Mouse (Mus musculus) lung, embryonic 15.5 days (tissue): ENCODE measurements around the gene Exd1. TPM values are rescaled to one million over a fixed set of nuclear protein-coding genes. Genes with fewer than 3 reads are reported as not detected.
"Not testable (repeated sequence)": the region's sequence is repeated elsewhere in the genome, so short reads cannot be mapped to it uniquely, and the experiment has no call there.

Experiments
- ATAC-seq: fragments of 200-750 bp; cut with Nextera tagmentation; 2 replicates; pipeline ENCODE4 v1.8.0; 2017; ENCODE audit warnings: moderate number of reproducible peaks, borderline replicate concordance; ENCODE audit not compliant: low FRiP score, low TSS enrichment; ENCODE audit errors: extremely low read depth
- H3K27ac ChIP-seq: fragments of 300-500 bp; sonication (generic); 2 replicates; pipeline ENCODE4 v1.5.1; 2015; ENCODE audit warnings: moderate library complexity, mild to moderate bottlenecking, inconsistent platforms
- H3K27me3 ChIP-seq: fragments of 300-500 bp; sonication (generic); 2 replicates; pipeline ENCODE4 v1.6.1; 2015; ENCODE audit warnings: inconsistent platforms
- H3K36me3 ChIP-seq: fragments of 300-500 bp; sonication (generic); 2 replicates; pipeline ENCODE4 v1.6.1; 2015; ENCODE audit warnings: inconsistent platforms
- H3K4me1 ChIP-seq: fragments of 300-500 bp; sonication (generic); 2 replicates; pipeline ENCODE4 v1.6.1; 2015; ENCODE audit warnings: inconsistent platforms
- H3K4me2 ChIP-seq: fragments of 300-500 bp; sonication (generic); 2 replicates; pipeline ENCODE4 v1.6.1; 2015; ENCODE audit warnings: inconsistent platforms, mild to moderate bottlenecking, moderate library complexity
- H3K4me3 ChIP-seq: fragments of 300-500 bp; sonication (generic); 2 replicates; pipeline ENCODE4 v1.5.1; 2015; ENCODE audit warnings: mild to moderate bottlenecking, inconsistent platforms
- H3K9ac ChIP-seq: fragments of 300-500 bp; sonication (generic); 2 replicates; pipeline ENCODE4 v1.6.1; 2015; ENCODE audit warnings: inconsistent platforms
- H3K9me3 ChIP-seq: fragments of 300-500 bp; sonication (generic); 2 replicates; pipeline ENCODE4 v1.6.1; 2016; ENCODE audit warnings: inconsistent platforms
- WGBS: fragments of 180-500 bp; shearing (Covaris S2); methylation state at CpG from one replicate; pipeline ENCODE4 v1.1.7; 2015; 5-methylcytosine and 5-hydroxymethylcytosine counted together
- polyA plus RNA-seq: library from polyadenylated mRNA; unstranded; fragments of >200 nt; fragmentation: Nextera tagmentation; extraction: Ambion mirVana; gene quantifications from 2 replicates; pipeline ENCODE4 v1.2.1, GENCODE M21; 2015

Gene Exd1
- polyA plus RNA-seq, 1 experiment from 2014 or later, result 0.60 TPM

DNA sequence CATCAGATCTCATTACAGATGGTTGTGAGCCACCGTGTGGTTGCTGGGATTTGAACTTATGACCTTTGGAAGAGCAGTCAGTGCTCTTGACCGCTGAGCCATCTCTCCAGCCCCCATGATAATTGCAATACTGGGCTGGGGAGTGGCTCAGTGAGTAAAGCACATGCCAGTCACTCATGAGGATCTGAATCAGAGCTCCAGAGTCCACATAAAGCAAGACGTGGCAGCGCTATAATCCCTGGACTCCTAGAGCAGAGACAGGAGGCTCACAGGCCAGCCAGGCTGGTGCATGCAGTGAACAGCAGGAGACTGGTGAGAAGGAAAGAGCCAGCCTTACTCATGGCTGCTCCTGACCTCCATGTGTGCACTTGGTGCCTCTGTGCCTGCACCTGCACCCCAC lies 22.0 kb downstream of the Exd1 start:
- WGBS, result 54% methylated on average over 4 of the region's 4 CpGs

DNA sequence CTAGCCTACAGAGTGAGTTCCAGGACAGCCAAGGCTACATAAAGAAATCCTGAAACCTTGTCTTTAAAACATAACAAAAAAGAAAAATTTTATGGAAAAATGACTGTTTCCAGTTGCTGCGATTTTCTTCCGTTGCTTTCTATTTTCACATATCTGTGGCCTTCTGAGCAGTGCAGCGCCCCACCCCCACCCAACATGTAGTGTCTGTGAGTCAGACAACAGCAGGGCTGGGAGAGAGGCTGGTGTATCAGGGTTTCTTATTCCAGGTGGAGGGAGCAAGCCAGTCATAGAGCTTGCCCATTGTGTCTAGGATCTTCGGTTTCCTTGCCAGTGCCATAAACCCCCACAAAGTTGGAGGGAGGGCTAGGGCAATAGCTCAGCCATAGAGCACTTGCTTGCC lies 23.6 kb downstream of the Exd1 start:
- no peak overlapping the region for H3K4me2 ChIP-seq
- H3K4me3 ChIP-seq, result no peak overlapping the region
- H3K27ac ChIP-seq, result no peak overlapping the region
- H3K27me3 ChIP-seq, result no peaks in the 10 kb centered on the region
- H3K9me3 ChIP-seq, result no peaks in the 10 kb centered on the region
- H3K9ac ChIP-seq, result no peak overlapping the region
- 78% methylated on average over 4 of the region's 4 CpGs for WGBS
- no peaks in the 10 kb centered on the region for H3K36me3 ChIP-seq
- H3K4me1 ChIP-seq, result no peaks in the 10 kb centered on the region
- ATAC-seq, result no peak

More for the DNA sequence above, 22.0 kb downstream of the Exd1 start:
- ATAC-seq, result no peak
- H3K4me2 ChIP-seq, result no peak overlapping the region
- no peaks in the 10 kb centered on the region for H3K36me3 ChIP-seq
- no peak overlapping the region for H3K4me3 ChIP-seq
- H3K9me3 ChIP-seq, result no peaks in the 10 kb centered on the region
- no peak overlapping the region for H3K27ac ChIP-seq
- no peaks in the 10 kb centered on the region for H3K4me1 ChIP-seq
- no peak overlapping the region for H3K9ac ChIP-seq
- H3K27me3 ChIP-seq, result no peaks in the 10 kb centered on the region

GRCm38 (mm10) chr2:119520550-119520949 lies 26.9 kb downstream of the Exd1 start:
- Histone ChIP-seq H3K4me2 (no peak overlapping the region), H3K9me3 (no peaks in the 10 kb centered on the region), H3K27ac (no peak overlapping the region), H3K9ac (no peak overlapping the region), H3K27me3 (no peaks in the 10 kb centered on the region), H3K4me3 (no peak overlapping the region), H3K4me1 (no peaks in the 10 kb centered on the region), H3K36me3 (no peaks in the 10 kb centered on the region)
- 60% methylated on average over 7 of the region's 7 CpGs for WGBS
- no peak for ATAC-seq

DNA sequence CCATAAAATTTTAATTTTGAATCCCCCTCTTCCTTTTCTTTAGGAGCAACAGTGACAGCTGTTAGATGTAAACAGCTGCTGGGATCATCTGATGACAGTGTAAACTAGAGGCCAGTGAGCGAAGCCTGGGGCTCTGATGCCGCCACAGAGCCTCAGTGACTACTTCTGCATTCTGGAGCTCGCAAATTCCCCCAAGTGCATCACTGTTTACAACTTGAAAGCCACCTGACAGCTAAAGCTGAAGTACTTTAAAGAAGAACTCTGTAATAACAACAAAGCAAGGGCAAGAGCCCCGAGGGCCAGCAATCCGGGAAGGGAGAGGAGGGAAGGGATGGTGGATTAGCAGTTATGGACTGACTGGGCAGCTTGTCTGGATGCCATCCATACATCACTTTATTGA lies 30.6 kb downstream of the Exd1 start:
- no peak overlapping the region for H3K4me2 ChIP-seq
- no peak overlapping the region for H3K9ac ChIP-seq
- H3K9me3 ChIP-seq, result no peaks in the 10 kb centered on the region
- no peak overlapping the region for H3K27ac ChIP-seq
- no peak overlapping the region for H3K4me3 ChIP-seq
- 36% methylated on average over 5 of the region's 5 CpGs for WGBS
- no peaks in the 10 kb centered on the region for H3K36me3 ChIP-seq
- ATAC-seq, result no peak
- no peaks in the 10 kb centered on the region for H3K27me3 ChIP-seq
- no peaks in the 10 kb centered on the region for H3K4me1 ChIP-seq

GRCm38 (mm10) chr2:119514026-119514522 lies 33.4 kb downstream of the Exd1 start:
- WGBS, result 66% methylated on average over 3 of the region's 3 CpGs
- Histone ChIP-seq H3K27ac (no peak overlapping the region), H3K4me3 (no peak overlapping the region), H3K27me3 (no peaks in the 10 kb centered on the region), H3K4me1 (no peaks in the 10 kb centered on the region), H3K9me3 (no peaks in the 10 kb centered on the region), H3K36me3 (no peaks in the 10 kb centered on the region), H3K4me2 (no peak overlapping the region), H3K9ac (no peak overlapping the region)
- no peak for ATAC-seq

DNA sequence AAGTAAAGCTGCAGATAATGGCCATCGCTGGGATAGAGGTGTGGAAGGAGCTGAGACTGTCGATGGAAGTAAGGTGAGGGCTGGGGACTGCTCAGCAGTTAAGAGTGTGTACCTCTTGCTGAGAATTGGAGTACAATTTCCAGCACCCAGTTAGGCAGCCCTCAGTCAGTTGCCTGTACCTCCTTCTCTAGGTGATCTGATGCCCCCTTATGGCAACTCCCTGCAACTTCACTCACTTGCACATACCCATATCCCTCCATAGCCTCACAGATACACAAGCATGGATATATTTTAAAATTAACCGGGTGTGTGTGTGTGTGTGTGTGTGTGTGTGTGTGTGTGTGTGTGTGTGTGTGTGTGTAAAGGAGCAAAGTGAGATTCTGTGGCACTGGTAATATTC lies 35.1 kb downstream of the Exd1 start:
- Histone ChIP-seq H3K27me3 (no peaks in the 10 kb centered on the region), H3K36me3 (no peaks in the 10 kb centered on the region), H3K9ac (no peak overlapping the region), H3K9me3 (no peaks in the 10 kb centered on the region), H3K27ac (no peak overlapping the region), H3K4me2 (no peak overlapping the region), H3K4me1 (no peaks in the 10 kb centered on the region), H3K4me3 (no peak overlapping the region)
- WGBS, result 77% methylated on average over 3 of the region's 3 CpGs
- ATAC-seq, result no peak

GRCm38 (mm10) chr2:119510856-119511255 lies 36.6 kb downstream of the Exd1 start:
- no peak overlapping the region for H3K4me3 ChIP-seq
- H3K36me3 ChIP-seq, result no peaks in the 10 kb centered on the region
- H3K27ac ChIP-seq, result no peak overlapping the region
- no peak for ATAC-seq
- H3K27me3 ChIP-seq, result no peaks in the 10 kb centered on the region
- no peaks in the 10 kb centered on the region for H3K4me1 ChIP-seq
- H3K4me2 ChIP-seq, result no peak overlapping the region
- H3K9ac ChIP-seq, result no peak overlapping the region
- WGBS, result 65% methylated on average over 2 of the region's 2 CpGs
- H3K9me3 ChIP-seq, result no peaks in the 10 kb centered on the region

DNA sequence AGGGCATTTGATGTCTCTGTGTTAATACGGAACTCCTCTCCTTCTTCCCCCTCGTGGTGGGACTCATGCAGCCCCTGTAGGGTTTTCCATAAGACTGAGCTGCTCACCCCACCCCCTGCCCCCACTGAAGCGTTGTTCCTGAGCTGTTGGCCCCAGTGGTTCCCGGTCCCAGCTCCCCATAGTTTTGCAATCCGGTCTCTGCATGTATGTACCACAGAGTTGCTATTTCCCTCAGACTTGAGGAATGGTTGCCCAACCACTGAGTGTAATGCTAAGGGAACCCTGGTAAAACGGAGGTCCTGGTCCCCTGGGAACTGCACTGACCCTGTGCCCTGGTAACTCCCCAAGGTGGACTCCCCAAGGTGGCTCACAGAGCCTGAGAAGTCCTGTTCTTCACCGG lies 38.9 kb downstream of the Exd1 start:
- H3K9ac ChIP-seq, H3K36me3 ChIP-seq, H3K27me3 ChIP-seq, H3K4me2 ChIP-seq, H3K9me3 ChIP-seq, ATAC-seq, H3K27ac ChIP-seq, H3K4me1 ChIP-seq, H3K4me3 ChIP-seq: not testable (repeated sequence)
- WGBS, result 53% methylated on average over 7 of the region's 7 CpGs

DNA sequence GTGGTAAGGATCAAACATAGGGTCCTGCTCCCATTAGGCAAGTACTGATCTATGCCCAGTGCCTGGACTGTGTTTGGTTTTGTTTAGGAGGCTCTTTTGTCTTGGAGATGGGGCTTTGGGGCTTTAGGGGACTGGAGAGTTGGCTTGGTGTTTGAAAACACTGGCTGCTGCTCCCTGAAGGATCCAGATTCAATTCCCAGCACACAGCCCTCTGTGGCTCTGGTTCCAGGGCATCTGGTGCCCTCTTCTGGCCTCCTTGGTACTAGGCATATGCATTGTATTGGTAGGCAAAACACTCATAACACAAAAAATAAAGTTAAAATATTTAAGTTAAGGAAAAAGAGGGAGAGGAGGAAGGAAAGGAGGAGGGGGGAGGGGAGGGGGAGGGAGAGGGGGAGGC lies 40.3 kb downstream of the Exd1 start:
- Histone ChIP-seq H3K36me3 (no peaks in the 10 kb centered on the region), H3K9ac (no peak overlapping the region), H3K4me2 (no peak overlapping the region), H3K4me3 (no peak overlapping the region), H3K4me1 (no peaks in the 10 kb centered on the region), H3K27me3 (no peaks in the 10 kb centered on the region), H3K9me3 (no peaks in the 10 kb centered on the region), H3K27ac (no peak overlapping the region)
- ATAC-seq, result no peak

DNA sequence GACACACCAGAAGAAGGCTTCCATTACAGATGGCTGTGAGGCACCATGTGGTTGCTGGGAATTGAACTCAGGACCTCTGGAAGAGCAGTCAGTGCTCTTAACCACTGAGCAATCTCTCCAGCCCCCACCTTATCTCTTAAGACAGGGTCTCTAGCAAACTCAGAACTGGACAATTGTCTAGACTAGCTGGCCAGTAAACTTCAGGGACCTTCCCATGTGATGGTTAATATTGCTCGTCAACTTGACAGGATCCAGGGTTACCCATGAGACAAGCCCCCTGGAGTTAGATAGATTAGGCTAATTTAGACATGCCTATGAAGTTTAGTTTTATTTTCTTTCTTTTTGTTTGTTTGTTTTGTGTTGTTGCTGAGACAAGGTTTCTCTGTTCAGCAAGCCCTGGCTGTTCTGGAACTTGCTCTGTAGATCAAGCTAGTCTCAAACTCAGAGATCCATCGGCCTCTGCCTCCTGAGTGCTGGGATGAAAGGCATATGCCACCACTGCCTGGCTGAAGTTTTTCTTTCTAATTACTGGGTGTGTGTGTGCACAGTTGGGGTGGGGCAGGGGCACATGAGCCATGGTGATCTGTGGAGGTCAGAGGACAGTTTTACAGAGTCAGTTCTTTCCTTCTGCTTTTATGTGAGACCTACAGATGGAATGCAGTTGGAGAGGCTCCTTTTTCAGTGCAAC lies 46.3 kb downstream of the Exd1 start:
- no peaks in the 10 kb centered on the region for H3K36me3 ChIP-seq
- ATAC-seq, result no peak
- 63% methylated on average over 2 of the region's 2 CpGs for WGBS
- no peaks in the 10 kb centered on the region for H3K4me1 ChIP-seq
- no peak overlapping the region for H3K27ac ChIP-seq
- no peak overlapping the region for H3K4me2 ChIP-seq
- no peaks in the 10 kb centered on the region for H3K27me3 ChIP-seq
- H3K9me3 ChIP-seq, result no peaks in the 10 kb centered on the region
- H3K4me3 ChIP-seq, result no peak overlapping the region
- H3K9ac ChIP-seq, result no peak overlapping the region

GRCm38 (mm10) chr2:119498859-119499258 lies 48.6 kb downstream of the Exd1 start:
- ATAC-seq, result no peak
- H3K9ac ChIP-seq, result no peak overlapping the region
- no peaks in the 10 kb centered on the region for H3K27me3 ChIP-seq
- H3K9me3 ChIP-seq, result no peaks in the 10 kb centered on the region
- H3K27ac ChIP-seq, result no peak overlapping the region
- H3K4me3 ChIP-seq, result no peak overlapping the region
- no peaks in the 10 kb centered on the region for H3K36me3 ChIP-seq
- no peak overlapping the region for H3K4me2 ChIP-seq
- no peaks in the 10 kb centered on the region for H3K4me1 ChIP-seq
- WGBS, result 79% methylated on average over 2 of the region's 2 CpGs

GRCm38 (mm10) chr2:119496082-119496481 lies 51.3 kb downstream of the Exd1 start:
- Histone ChIP-seq H3K9ac (no peak overlapping the region), H3K27me3 (no peaks in the 10 kb centered on the region), H3K36me3 (no peaks in the 10 kb centered on the region), H3K9me3 (no peaks in the 10 kb centered on the region), H3K4me2 (no peak overlapping the region), H3K4me3 (no peak overlapping the region), H3K4me1 (no peaks in the 10 kb centered on the region), H3K27ac (0 out of 2 replicates have a peak overlapping the region, but pooled peaks have one; percentile 9)
- ATAC-seq, result no peak
- 84% methylated on average over 2 of the region's 2 CpGs for WGBS

- Histone ChIP-seq H3K27ac (peak overlapping the region; percentile 19; the same call in 1 of the 2 replicates), H3K9ac (no peak overlapping the region), H3K4me2 (no peak overlapping the region), H3K4me3 (no peak overlapping the region), H3K27me3 (no peaks in the 10 kb centered on the region), H3K9me3 (no peaks in the 10 kb centered on the region), H3K36me3 (no peaks in the 10 kb centered on the region), H3K4me1 (no peaks in the 10 kb centered on the region)
- WGBS, result 39% methylated on average over 5 of the region's 5 CpGs
- no peak for ATAC-seq
Observed at GRCm38 (mm10) chr2:119491953-119492352, 55.5 kb downstream of the Exd1 start.
